Mouse (Mus musculus) neural tube, embryonic 14.5 days (tissue): ENCODE measurements around the gene Rad54l2. TPM values are rescaled to one million over a fixed set of nuclear protein-coding genes. Genes with fewer than 3 reads are reported as not detected.

Source experiments
- ATAC-seq: fragments of 200-750 bp; cut with Nextera tagmentation; 2 replicates; pipeline ENCODE4 v1.8.0; 2017; ENCODE audit warnings: low read depth, mild to moderate bottlenecking, moderate TSS enrichment, moderate library complexity
- H3K27ac ChIP-seq: fragments of 300-500 bp; sonication (generic); 2 replicates; pipeline ENCODE4 v1.5.1; 2014; ENCODE audit warnings: low read depth, mild to moderate bottlenecking, control low read depth, low read length, moderate library complexity, mixed read lengths
- H3K27me3 ChIP-seq: fragments of 300-500 bp; sonication (generic); 2 replicates; pipeline ENCODE4 v1.6.1; 2014; ENCODE audit warnings: low read length; ENCODE audit not compliant: control insufficient read depth, insufficient read depth
- H3K36me3 ChIP-seq: fragments of 300-500 bp; sonication (generic); 2 replicates; pipeline ENCODE4 v1.6.1; 2014; ENCODE audit warnings: low read length, mixed read lengths; ENCODE audit not compliant: control insufficient read depth, insufficient read depth
- H3K4me1 ChIP-seq: fragments of 300-500 bp; sonication (generic); 2 replicates; pipeline ENCODE4 v1.6.1; 2014; ENCODE audit warnings: low read length; ENCODE audit not compliant: control insufficient read depth, insufficient read depth
- H3K4me2 ChIP-seq: fragments of 300-500 bp; sonication (generic); 2 replicates; pipeline ENCODE4 v1.6.1; 2014; ENCODE audit warnings: mild to moderate bottlenecking, low read depth, low read length, control low read depth
- H3K4me3 ChIP-seq: fragments of 300-500 bp; sonication (generic); 2 replicates; pipeline ENCODE4 v1.5.1; 2014; ENCODE audit warnings: low read depth, low read length, control low read depth, mixed read lengths
- H3K9ac ChIP-seq: fragments of 300-500 bp; sonication (generic); replicated peaks from 2 replicates; pipeline ENCODE4 v1.6.1; 2014; ENCODE audit warnings: low read depth, mild to moderate bottlenecking, control low read depth, low read length, mixed read lengths
- H3K9me3 ChIP-seq: fragments of 300-500 bp; sonication (generic); 2 replicates; pipeline ENCODE4 v1.6.1; 2016; ENCODE audit warnings: low read length; ENCODE audit not compliant: control insufficient read depth
- WGBS: fragments of 180-500 bp; shearing (Covaris S2); extraction: QIAGEN DNeasy Blood & Tissue Kit; methylation state at CpG from one replicate; pipeline ENCODE4 v1.1.7; 2014; 5-methylcytosine and 5-hydroxymethylcytosine counted together
- polyA plus RNA-seq: library from polyadenylated mRNA; unstranded; fragments of >200 nt; fragmentation: Nextera tagmentation; extraction: Ambion mirVana; gene quantifications from 2 replicates; pipeline ENCODE4 v1.2.1, GENCODE M21; 2014

Gene Rad54l2
- polyA plus RNA-seq, 1 experiment from 2014 or later, result 5.7 TPM

DNA sequence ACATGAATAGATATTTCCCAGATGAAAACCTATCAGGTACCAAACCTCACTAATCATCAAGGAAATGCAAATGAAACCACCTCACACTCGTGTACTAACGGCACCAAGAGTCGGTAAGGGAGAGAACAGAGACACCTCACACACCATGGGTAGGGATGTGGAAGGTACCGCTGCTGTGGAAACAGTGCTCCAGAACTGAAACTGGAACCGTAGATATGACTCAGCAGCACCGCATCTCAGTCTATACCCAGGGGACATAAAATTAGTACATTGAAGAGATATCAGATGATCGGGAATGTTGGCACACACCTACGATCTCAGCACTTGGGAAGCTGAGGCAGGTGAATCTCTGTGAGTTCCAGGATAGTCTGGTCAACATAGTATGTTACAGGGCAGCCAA, 150.8 kb downstream of the Rad54l2 start:
- Histone ChIP-seq H3K4me1 (no peaks in the 10 kb centered on the region), H3K36me3 (no peaks in the 10 kb centered on the region), H3K27me3 (no peaks in the 10 kb centered on the region), H3K4me2 (no peak overlapping the region), H3K9me3 (no peaks in the 10 kb centered on the region), H3K9ac (no peak overlapping the region), H3K27ac (no peak overlapping the region), H3K4me3 (no peak overlapping the region)
- 93% methylated on average over 8 of the region's 8 CpGs for WGBS
- no peak for ATAC-seq

Other genes with a start within 250 kb of the Rad54l2 start
- not detected in 2 replicates for gene Iqcf3, start 227.6 kb downstream of the Rad54l2 start, polyA plus RNA-seq
- not detected in 2 replicates for gene Iqcf4, start 218.2 kb downstream of the Rad54l2 start, polyA plus RNA-seq
- not detected in 2 replicates for gene Iqcf6, start 162.6 kb downstream of the Rad54l2 start, polyA plus RNA-seq
- 4.9 and 7.5 TPM in 2 replicates for gene Grm2, start 133.1 kb downstream of the Rad54l2 start, polyA plus RNA-seq
- gene Tex264, start 103.3 kb downstream of the Rad54l2 start, polyA plus RNA-seq, result 62.2 and 67.2 TPM in 2 replicates
- gene Dcaf1, start 32.7 kb upstream of the Rad54l2 start, polyA plus RNA-seq, result 21.7 and 22.0 TPM in 2 replicates
- 20.0 and 22.1 TPM in 2 replicates for gene Rbm15b, start 98.2 kb upstream of the Rad54l2 start, polyA plus RNA-seq
- gene Manf, start 102.8 kb upstream of the Rad54l2 start, polyA plus RNA-seq, result 165 and 166 TPM in 2 replicates